Mouse (Mus musculus) c-Kit-positive CD71-negative TER-119-negative erythroid progenitor cells, embryonic 14.5 days (primary cell): Measurements from ENCODE around the gene Pdhx.
A peak's percentile ranks its signal among the peaks of the same experiment; 100 is the strongest.

Source experiments
- DNase-seq: peaks from one replicate; pipeline ENCODE4 v3.0.0-alpha.2; 2013; ENCODE audit warnings: low read depth

Pdhx gene

GRCm38 (mm10) chr2:103073219-103073982 lies at the start of gene Pdhx, which contains the start of gene Apip:
Gene Pdhx, minus strand, starts transcription at chr2:103073513.
Gene Apip, plus strand, starts transcription at chr2:103073675.
- peak; percentile 99 for DNase-seq

- DNase-seq = no peak
These were observed 46.0 kb upstream of the Pdhx start for GRCm38 (mm10) chr2:103119197-103119854.

DNA sequence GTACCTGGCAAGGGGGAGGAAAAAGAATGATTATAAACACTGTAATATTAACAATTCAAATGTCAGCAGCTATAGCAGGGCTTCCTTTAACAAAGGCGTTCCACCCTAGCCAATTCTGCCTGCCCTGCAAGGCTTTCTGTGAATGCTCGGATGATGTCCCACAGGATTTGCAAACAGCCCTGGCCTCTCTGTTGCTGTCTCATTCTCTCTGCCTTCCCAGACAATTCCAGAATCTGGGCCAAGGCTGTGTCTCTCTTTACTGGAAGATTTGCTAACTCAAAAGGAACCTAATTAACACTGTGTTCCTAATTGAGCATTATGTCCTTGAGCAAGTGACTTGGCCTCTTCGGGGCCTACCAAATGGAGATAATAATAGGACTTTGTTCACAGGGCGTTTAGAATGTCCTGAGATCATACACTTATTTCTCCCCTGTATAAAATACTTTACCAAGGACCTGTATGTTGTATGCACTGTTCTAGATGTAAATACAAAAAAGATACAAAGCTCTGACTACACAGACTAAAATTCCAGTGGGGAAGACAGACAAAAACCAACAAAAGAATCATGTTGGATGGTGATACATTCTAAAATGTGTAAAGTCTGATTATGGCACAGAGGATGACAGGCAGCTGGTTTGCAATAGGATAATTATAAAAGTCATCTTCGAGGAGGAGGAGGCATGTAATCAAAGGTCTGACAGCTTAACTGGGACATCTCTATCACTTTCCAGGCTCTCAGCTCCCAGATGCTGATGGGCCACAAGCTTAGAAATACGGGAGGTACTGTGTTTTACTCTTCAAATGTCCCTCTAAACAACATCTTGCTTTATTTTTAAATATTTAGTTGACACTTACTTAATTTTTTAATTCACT lies 45.2 kb upstream of the Pdhx start:
- DNase-seq = no peak

DNA sequence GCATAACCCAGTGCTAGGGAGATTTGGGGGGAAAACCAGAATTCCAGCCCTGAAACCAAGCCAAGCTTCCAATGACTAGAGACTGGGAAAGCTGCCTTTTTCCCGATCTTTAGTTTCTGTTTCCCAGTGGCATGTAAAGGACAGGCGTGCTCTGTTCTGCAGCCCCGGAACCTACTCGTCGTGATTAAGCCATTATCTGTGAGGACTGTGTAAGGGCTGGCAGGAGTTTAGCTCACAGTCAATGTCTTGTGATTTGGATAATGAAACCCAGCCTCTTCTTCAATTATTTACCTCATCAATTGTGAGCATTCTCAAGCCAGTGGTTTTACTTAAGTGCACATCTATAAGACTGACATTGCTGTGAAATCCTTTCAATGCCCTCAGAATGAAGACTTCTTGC lies 43.9 kb upstream of the Pdhx start:
- DNase-seq = no peak

- DNase-seq = no peak
These were observed 38.4 kb upstream of the Pdhx start for GRCm38 (mm10) chr2:103111669-103112068.

DNA sequence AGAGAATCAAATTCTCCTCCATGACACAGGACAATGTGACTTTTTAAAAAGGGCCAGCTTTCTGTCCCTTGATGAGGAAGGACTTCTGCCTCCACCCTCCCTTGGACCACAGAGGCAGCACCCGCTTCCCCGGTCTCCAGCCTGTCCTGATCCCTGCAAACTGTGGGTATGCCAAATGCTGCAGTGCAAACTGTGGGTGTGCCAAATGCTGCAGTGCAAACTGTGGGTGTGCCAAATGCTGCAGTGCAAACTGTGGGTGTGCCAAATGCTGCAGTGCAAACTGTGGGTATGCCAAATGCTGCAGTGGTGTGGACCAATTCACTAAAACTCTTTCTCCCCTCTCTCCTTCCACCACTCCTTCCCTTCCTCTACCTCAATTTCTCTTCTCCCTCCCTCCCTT lies 32.9 kb upstream of the Pdhx start:
- DNase-seq = no peak

DNA sequence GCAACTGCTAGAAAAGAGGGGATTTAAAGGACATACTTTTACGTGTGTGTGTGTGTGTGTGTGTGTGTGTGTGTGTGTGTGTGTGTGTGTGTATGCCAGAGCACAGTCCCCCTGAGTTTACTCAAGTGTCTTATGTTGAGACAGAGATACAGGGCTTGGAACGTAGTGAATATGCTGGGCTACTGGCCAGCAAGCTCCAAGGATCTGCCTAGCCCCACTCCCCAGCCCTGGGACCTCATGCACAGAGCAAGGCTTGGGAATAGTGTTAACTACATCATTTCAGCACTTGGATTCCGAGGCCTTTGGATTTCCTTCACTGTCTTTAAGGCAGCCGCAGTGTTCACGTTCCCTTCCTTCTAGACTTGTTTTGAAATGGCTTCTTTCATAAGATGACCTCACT lies 29.3 kb upstream of the Pdhx start:
- no peak for DNase-seq

DNA sequence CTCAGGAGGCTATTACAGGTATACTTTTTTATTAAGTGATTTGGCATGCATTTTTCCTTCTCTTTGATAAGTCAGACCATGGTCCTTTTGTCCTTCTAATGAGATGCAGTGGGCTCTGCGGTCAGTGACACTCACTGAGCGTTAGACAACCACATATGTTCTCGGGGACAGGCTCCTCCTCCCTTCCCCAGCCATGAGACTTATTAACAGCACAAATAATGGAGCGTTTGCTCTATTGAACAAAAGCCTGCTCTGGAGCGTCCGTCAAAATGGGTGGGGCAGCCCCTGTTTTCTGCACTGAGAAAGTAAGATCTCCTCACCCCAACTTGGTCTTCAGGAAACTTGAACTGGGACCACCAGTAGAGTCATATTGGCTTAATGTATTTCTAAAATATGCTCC lies 16.2 kb upstream of the Pdhx start:
- DNase-seq = no peak

GRCm38 (mm10) chr2:103088099-103088498 lies 14.8 kb upstream of the Pdhx start:
- no peak for DNase-seq

- DNase-seq = peak; percentile 41
These were observed 13.1 kb upstream of the Pdhx start for GRCm38 (mm10) chr2:103086432-103086831.

DNA sequence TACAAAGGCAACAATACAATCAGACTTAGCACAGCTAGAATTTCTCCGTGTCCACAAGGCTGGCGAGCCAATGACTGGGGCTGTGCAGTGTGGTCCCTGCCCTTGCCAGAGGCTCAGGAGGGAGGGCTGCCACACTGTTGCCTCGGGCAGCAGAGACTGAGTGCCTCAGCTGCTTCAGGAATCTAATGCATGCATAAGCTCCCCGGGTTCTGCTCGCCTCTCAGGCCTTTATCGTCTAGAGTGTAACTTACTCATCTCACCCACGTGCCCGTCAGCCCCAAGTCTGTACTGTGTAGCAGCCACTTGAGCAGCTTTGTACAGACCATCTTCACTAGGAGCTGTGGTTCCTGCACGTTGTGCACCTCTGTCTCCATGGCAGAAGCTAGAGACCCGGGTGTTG lies 12.3 kb upstream of the Pdhx start:
- no peak for DNase-seq

DNA sequence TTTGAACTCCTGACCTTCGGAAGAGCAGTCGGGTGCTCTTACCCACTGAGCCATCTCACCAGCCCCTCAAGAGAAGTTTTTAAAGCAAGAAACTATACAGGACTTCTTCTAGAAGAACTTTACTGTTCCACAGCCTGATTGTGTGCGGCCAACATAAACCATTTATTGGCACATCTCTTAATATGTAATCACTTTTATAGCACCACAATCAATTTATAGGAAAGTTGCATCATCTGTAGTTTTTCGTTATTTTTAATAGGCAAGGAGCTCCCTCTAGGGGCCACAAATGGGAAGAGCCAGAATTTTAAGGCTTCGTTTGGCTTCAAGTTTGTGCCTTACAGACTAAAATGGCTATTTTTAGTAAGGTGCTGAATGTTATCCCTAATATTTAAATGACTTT lies 11.1 kb upstream of the Pdhx start:
- DNase-seq = no peak

DNA sequence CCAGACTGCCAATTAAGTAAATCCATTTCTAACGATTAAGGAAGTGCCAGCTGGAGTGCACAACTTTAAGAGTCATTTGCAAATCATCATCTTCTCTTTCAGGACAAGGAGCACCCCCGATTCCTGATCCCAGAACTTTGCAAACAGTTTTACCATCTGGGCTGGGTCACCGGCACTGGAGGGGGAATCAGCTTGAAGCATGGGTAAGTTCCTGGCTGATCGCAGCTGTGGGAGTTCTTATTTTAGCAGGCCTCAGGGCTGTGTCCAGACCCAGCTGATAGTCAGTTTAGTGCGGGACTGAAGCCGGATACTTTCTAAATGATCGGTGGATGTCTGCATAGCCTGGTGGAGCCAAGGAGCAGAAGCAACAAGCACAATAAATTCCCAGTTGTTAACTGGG lies 9.5 kb upstream of the Pdhx start:
- no peak for DNase-seq

GRCm38 (mm10) chr2:103081706-103082105 lies 8.4 kb upstream of the Pdhx start:
- DNase-seq = no peak

DNA sequence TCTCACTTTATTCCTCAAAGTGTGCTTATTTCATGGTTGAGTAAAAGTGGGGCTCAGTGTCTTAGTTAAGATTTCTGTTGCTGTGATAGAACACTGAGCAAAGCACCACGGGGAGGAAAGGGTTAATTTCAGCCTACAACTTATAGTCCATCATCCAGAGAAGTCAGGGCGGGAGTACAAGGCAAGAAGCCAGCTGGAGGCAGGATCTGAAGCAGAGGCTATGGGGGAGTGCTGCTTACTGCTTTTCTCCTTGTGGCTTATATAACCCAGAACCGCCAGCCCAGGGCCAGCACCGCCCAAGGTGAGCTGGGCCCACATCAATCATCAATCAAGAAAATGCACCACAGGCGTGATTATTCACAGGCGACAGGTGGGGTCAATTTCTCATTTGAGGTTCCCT lies 7.8 kb upstream of the Pdhx start:
- no peak for DNase-seq

DNA sequence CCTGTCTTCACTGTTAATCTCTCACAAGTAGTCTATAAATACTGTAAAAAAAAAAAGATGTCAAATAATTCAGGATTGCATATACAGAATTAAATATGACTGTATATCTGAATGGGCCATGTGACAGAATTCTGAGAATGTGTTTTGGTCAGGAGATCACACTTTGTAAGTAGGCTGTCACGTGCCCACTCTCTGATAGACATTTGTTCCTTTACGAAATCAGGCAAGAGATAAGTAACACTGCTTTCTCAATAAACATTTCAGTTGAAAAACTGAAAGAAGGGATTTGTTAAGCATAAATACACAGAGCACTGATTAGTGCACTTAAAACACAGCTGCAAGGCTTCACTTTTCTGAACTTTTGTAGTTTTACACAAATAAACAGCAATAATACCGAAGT lies 2.7 kb downstream of the Pdhx start:
- DNase-seq = no peak

GRCm38 (mm10) chr2:103069752-103070405 lies 3.4 kb downstream of the Pdhx start:
- DNase-seq = no peak

GRCm38 (mm10) chr2:103068602-103069001 lies 4.7 kb downstream of the Pdhx start:
- DNase-seq = no peak

DNA sequence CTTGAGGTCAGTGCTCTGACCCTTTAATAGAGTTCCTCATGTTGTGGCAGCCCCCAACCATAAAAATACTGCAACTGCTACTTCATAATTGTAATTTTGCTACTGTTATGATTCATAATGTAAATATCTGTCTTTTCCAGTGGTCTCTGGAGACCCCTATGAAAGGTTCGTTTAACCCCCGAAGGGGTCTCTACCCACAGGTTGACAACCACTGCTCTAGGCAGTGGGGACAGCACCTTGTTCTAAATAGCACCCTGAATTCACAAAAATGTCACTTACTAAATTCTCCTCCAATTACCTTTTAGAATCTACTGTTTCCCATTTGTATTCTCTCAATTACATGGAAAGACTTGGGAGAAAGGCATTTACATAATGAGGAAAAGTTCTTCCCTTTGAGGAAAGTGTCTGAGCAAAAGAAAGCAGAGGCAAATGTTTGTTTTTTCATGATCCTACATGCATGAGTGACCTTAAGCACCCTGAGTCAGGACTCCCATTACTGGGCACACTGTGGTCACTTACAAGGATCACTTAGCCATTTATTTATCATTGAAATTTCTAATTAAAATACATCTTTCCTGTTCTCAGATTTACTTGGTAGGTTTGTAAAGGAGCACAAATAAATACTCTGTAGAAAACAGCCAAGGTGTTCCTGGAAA lies 5.6 kb downstream of the Pdhx start:
- DNase-seq = no peak

GRCm38 (mm10) chr2:103066683-103067551 lies 6.4 kb downstream of the Pdhx start:
- no peak for DNase-seq

GRCm38 (mm10) chr2:103062865-103063264 lies 10.4 kb downstream of the Pdhx start:
- peak; percentile 59 for DNase-seq
